Mouse (Mus musculus) liver, adult 2 months (tissue): ENCODE measurements at regions not wholly inside any gene's neighbourhood (a gene's known extent, or its start where the extent isn't known, plus 50 kb on each side); places are given as distances from the start of the nearest gene placed in this dataset.

ENCODE experiments used
- CTCF ChIP-seq: fragments of 200-500 bp; IDR thresholded peaks from 2 replicates; pipeline ENCODE4 v1.5.1; 2011; ENCODE audit warnings: low read depth, low read length, control low read depth
- POLR2A ChIP-seq: fragments of 200-500 bp; IDR thresholded peaks from 2 replicates; pipeline ENCODE4 v1.6.1; 2011; ENCODE audit warnings: low read length, control low read depth; ENCODE audit not compliant: insufficient read depth; ENCODE audit errors: extremely low read depth

DNA sequence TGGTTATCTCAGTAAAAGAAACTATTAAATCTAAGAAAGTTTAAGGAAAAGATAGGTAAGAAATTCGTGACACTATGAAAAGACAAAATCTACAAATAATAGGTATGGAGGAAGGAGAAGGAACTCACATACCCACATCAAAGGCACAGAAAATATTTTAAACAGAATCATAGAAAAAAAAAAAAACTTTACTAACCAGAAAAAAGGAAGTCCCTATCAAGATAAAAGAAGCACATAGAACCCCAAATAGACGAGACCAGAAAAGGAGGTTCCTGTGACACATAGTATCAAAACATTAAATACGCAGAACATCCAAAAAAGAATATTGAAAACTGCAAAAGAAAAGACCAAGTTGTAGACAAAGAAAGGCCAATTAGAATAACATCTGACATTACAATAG is 111.4 kb upstream of the Gm11114 start:
- TF ChIP-seq CTCF = no peak
- TF ChIP-seq POLR2A = no peak
